Mouse (Mus musculus) granulocyte monocyte progenitor cell, adult 5-6 weeks (primary cell): ENCODE measurements around the gene Gm10282. TPM values are rescaled to one million over a fixed set of nuclear protein-coding genes. Genes with fewer than 3 reads are reported as not detected.

Source experiments
- ATAC-seq: replicated peaks from 2 replicates; pipeline ENCODE4 v1.8.0; 2016; ENCODE audit warnings: mild to moderate bottlenecking, moderate TSS enrichment, inconsistent platforms; ENCODE audit not compliant: poor library complexity, severe bottlenecking
- total RNA-seq, 2 experiments: library from RNA; stranded (forward) in 1 of 2; stranded (reverse) in 1 of 2; fragments of 200-712, 200-1000 nt in 1 of 2; fragments of >200 nt in 1 of 2; fragmentation: Nextera tagmentation in 1 of 2; gene quantifications; 2 replicates each; pipeline ENCODE4 v1.2.3; 2014 to 2017

Gene Gm10282
- total RNA-seq, 2 experiments from 2014 or later, result 29.7 to 74.9 TPM

DNA sequence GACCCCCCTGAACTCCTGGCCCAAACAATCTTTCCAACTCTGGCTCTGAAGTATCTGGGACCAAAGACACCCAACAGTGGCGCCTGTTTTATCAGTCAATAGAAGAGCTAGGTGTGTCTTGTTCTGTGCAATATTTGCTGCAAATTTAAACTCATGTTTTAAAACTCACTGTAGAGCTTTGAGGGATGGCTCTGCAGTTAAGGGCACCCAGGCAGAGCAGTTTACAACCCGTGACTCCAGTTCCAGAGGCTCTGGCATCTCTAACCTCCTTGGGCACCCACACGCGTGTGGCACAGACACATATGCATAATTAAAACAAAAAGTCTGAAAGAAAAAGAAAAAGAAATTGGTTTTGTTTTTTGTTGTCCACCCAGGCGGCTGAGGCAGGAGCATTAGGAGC lies 3.6 kb downstream of the Gm10282 start:
- ATAC-seq, result no peak

DNA sequence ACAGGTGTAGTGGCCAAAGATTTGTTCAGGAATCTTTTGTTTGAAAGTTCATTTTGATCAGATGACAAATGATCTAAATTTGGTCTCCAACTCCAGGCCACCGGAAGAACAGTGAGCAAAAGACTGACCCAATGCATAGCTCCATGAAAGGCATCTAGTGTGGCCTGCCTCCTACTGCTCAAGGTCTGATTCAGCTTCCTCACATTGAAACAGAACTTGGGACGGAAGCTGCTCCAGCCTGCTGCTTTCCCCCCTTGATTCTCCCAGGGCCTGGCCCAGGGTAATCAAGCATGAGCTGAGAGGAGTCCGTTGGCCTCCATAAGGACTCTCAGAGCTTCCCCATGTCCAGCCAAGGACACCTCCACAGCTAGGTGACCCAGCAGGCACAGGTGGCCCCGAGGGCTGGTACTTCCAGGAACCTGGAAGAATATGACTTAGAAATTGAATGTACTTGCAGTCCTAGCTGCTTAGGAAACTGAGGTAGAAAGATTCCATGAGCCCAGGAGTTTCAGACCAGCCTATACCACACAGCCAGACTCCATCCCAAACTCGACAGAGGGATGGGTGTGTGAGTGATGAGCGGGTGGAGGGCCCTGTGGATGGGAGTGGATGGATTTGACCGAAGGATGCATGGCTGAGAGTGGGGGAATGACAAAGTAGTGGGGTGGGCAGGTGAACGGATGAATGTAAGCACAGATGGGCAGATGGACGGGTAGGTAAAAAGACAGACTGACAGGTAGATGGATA lies 4.2 kb downstream of the Gm10282 start:
- no peak for ATAC-seq

- no peak for ATAC-seq
Measured at GRCm38 (mm10) chr8:72298928-72299327, 6.1 kb downstream of the Gm10282 start.

- ATAC-seq, result no peak
Measured at GRCm38 (mm10) chr8:72296561-72296960, 8.5 kb downstream of the Gm10282 start.

DNA sequence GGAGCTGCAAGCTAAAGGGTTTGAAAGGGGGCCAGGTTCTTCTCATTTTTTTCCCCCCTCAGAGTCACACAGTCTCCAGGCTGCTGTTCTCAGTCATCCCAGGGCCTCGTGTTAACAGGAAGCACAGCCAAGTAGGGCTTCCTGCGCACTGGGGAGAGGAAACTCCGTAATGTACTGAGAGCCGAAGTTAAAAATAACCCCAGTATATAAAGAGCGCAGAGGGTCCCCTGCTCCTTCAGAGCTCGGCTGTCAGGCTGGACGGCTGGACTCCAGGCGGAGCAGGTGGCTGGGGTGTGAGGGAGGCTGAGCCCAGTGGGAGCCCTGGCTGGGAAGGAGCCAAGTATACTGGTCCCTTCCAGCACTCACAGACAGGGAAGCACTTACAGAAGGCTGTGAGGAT lies 9.4 kb downstream of the Gm10282 start:
- peak; percentile 90 for ATAC-seq

- ATAC-seq, result peak; percentile 28; the same call in 1 of the 2 replicates
Measured at GRCm38 (mm10) chr8:72295125-72295524, 9.9 kb downstream of the Gm10282 start.

DNA sequence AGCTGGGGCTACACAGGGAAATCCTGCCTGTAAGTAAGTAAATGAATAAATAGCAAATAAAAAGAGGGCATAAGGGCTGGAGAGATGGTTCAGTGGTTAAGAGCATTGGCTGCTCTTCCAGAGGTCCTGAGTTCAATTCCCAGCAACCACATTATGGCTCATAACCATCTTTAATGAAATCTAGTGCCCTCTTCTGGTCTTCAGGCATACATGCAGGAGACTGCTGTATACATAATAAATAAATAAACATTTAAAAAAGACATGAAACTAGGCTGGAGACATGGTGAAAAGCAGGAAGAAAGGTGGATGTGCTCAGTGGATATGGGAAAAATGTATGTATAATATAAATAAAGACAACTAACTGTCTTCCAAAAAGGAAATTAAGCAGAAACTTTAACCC lies 11.8 kb downstream of the Gm10282 start:
- ATAC-seq, result no peak

GRCm38 (mm10) chr8:72291104-72291503 lies 14.0 kb downstream of the Gm10282 start:
- ATAC-seq, result no peak

GRCm38 (mm10) chr8:72289051-72289450 lies 16.0 kb downstream of the Gm10282 start:
- ATAC-seq, result no peak

- ATAC-seq, result peak; percentile 45
Measured at GRCm38 (mm10) chr8:72285285-72285684, 19.8 kb downstream of the Gm10282 start.

- peak; percentile 86 for ATAC-seq
Measured at GRCm38 (mm10) chr8:72281634-72282033, 23.4 kb downstream of the Gm10282 start.

- no peak for ATAC-seq
Measured at GRCm38 (mm10) chr8:72279151-72279550, 25.9 kb downstream of the Gm10282 start.

GRCm38 (mm10) chr8:72277244-72277643 lies 27.8 kb downstream of the Gm10282 start:
- ATAC-seq, result no peak

GRCm38 (mm10) chr8:72273807-72274206 lies 31.3 kb downstream of the Gm10282 start:
- peak; percentile 59 for ATAC-seq

DNA sequence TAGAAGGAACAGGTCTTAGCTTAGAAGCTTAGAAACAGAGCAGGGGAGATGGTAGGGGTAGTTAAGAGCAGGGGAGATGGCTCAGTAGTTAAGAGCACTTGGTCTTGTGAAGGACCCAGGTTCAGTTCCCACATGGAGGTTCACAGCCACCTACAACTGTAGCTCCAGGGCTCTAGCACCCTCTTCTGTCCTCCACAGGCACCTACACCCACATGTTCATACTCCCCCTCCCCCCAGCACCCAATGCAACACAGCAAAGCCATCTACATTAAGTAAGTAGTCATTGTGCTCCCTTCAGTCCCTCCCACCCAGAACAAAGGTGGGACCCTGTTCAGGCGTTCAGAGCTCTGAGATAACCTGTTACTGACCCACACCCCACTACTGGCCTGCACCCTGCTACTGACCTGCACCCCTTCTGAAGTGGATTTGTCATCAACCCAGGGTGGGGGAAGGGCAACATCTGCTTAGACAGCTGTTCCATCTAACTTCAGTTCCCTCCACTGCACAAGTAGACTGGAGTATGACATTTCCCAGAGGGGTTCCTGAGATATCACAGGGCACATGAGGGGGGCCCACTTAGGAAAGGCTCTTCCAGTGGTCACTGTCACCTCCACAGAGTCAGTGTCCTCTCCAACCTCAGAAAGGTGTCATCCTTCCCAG lies 31.8 kb downstream of the Gm10282 start:
- no peak for ATAC-seq

DNA sequence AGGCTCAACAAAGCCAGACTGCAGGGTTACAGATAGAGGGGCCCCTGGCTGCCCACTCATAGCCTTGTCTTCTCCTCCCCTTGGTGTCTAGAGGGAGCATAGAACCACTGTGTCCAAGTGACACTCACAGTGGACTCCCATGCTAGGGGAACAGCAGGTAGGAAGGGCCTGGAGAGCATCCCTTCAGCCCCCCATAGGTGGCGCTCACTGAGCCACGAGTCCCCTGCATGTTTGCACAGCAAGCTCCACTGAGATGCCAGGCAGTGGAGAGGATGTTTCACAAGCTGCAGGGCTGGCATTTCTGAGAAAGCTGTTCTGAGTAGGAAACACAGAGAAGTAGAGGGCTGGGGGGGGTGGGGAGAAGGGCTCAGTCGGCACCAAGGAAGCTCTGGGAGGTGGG lies 32.7 kb downstream of the Gm10282 start:
- ATAC-seq, result peak; percentile 65

GRCm38 (mm10) chr8:72271691-72272090 lies 33.4 kb downstream of the Gm10282 start:
- no peak for ATAC-seq

GRCm38 (mm10) chr8:72271051-72271660 lies 33.9 kb downstream of the Gm10282 start:
- no peak for ATAC-seq

GRCm38 (mm10) chr8:72270606-72271005 lies 34.5 kb downstream of the Gm10282 start:
- no peak for ATAC-seq

DNA sequence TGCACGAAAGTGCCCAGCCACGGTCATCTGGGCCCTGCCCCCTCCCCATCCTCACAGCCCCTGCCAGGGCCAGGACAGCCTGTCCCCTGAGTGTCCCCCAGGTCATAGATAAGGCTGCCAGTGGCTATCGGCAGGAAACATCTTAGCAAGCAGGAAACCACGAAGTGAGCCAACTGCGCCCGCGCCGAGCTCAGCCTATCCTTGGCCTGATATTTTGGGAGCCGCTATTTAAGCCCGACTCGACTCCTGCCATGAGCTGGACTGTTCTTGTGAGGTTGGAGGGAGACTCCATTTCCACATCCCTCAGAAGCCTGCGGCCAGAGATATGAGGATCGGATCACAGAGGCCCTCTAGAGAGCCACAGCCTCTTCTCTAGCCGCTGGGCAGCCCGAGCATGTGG lies 36.7 kb downstream of the Gm10282 start:
- peak; percentile 82 for ATAC-seq

DNA sequence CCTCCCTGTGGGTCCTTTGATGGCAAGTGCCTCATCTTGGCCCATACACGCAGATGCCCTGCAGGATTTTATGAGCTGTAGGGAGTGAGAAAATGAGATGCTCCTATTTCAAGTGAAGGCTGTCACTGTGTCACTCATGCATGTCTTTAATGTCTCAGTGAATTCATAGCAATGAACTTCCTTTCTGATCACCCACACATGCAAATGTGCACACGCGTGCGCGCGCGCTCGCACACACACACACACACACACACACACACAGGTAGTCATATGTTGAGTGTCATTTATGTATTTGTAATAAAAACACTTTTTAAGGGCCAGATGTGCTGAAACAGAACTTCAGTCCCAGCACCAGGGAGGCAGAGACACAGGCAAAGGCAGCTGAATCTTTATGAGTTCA lies 38.0 kb downstream of the Gm10282 start:
- ATAC-seq, result no peak
